Mouse (Mus musculus): ENCODE measurements around the gene Adtrp. TPM values are rescaled to one million over a fixed set of nuclear protein-coding genes. Genes with fewer than 3 reads are reported as not detected.

The Adtrp gene
- total and polyA plus RNA-seq, 3 experiments: 0.64 to 4.2 (median 2.3) TPM

DNA sequence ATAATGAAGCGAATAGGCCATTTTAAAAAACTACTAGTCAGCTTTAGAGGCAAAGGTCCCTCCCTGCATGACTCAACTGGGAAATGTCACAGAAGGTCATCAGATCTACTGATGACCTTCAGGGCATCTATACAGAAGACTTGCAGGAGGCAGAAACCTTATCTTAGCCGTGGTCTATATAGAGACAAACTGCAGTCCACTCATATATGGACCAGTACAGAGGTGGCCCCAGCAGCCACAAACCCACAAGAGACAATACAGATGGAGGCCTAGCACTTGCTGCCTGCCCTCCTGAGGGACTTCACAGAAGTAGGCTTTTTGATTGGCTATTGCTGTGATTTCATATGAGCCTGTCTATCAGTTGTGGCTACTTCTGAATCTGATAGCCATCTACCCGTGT, 85.5 kb downstream of the Adtrp start:
- no peak overlapping the region for H3K9ac ChIP-seq (ENCODE audit: low read depth, low read length)
- intact Hi-C loops (cut with DNase I): no loop called here
- no peaks in the 10 kb centered on the region for H3K27me3 ChIP-seq (ENCODE audit: control insufficient read depth, insufficient read depth, low read length)
- H3K79me2 ChIP-seq (replicated peaks; ENCODE audit: control insufficient read depth, insufficient read depth, low read length): no peaks in the 10 kb centered on the region
- no peak for DNase-seq
- TF ChIP-seq EP300 (IDR thresholded peaks at IDR 0.05; ENCODE audit: insufficient read depth, low read depth, low read length) (no peak), CTCF (IDR thresholded peaks at IDR 0.05) (no peak), POLR2A (IDR thresholded peaks at IDR 0.05; ENCODE audit: insufficient read depth, low read depth, low read length) (no peak)
- no peak overlapping the region for H3K27ac ChIP-seq
- H3K4me3 ChIP-seq: no peak overlapping the region
- H3K36me3 ChIP-seq (ENCODE audit: control insufficient read depth, insufficient read depth, low read length): no peaks in the 10 kb centered on the region
- WGBS: 84% methylated on average over 3 of the region's 3 CpGs
- no peaks in the 10 kb centered on the region for H3K4me1 ChIP-seq (ENCODE audit: control insufficient read depth, insufficient read depth, low read length)

GRCm38 (mm10) chr13:41760484-41760883, 87.0 kb downstream of the Adtrp start:
- Histone ChIP-seq H3K36me3 (ENCODE audit: control insufficient read depth, insufficient read depth, low read length) (no peaks in the 10 kb centered on the region), H3K4me3 (no peak overlapping the region), H3K27ac (no peak overlapping the region; the same call in 1 of the 2 replicates), H3K9ac (ENCODE audit: low read depth, low read length) (no peak overlapping the region), H3K4me1 (ENCODE audit: control insufficient read depth, insufficient read depth, low read length) (no peaks in the 10 kb centered on the region), H3K27me3 (ENCODE audit: control insufficient read depth, insufficient read depth, low read length) (no peaks in the 10 kb centered on the region), H3K79me2 (replicated peaks; ENCODE audit: control insufficient read depth, insufficient read depth, low read length) (no peaks in the 10 kb centered on the region)
- 53% methylated on average over 10 of the region's 10 CpGs for WGBS
- intact Hi-C loops (cut with DNase I): no loop called here
- TF ChIP-seq EP300 (IDR thresholded peaks at IDR 0.05; ENCODE audit: insufficient read depth, low read depth, low read length): 0 out of 2 replicates have a peak, but pooled peaks have one; percentile 13
- TF ChIP-seq POLR2A (IDR thresholded peaks at IDR 0.05; ENCODE audit: insufficient read depth, low read depth, low read length): no peak
- peak; percentile 21 to 61 for DNase-seq

- H3K9ac ChIP-seq (ENCODE audit: low read depth, low read length): no peak overlapping the region
- DNase-seq: no peak
- WGBS: 83% methylated on average over 19 of the region's 19 CpGs
- H3K4me1 ChIP-seq (ENCODE audit: control insufficient read depth, insufficient read depth, low read length): no peaks in the 10 kb centered on the region
- H3K4me3 ChIP-seq: no peak overlapping the region
- H3K36me3 ChIP-seq (ENCODE audit: control insufficient read depth, insufficient read depth, low read length): no peaks in the 10 kb centered on the region
- TF ChIP-seq CTCF (IDR thresholded peaks at IDR 0.05) (no peak), POLR2A (IDR thresholded peaks at IDR 0.05; ENCODE audit: insufficient read depth, low read depth, low read length) (no peak), EP300 (IDR thresholded peaks at IDR 0.05; ENCODE audit: insufficient read depth, low read depth, low read length) (no peak)
- H3K27ac ChIP-seq: no peak overlapping the region
- H3K79me2 ChIP-seq (replicated peaks; ENCODE audit: control insufficient read depth, insufficient read depth, low read length): no peaks in the 10 kb centered on the region
- no peaks in the 10 kb centered on the region for H3K27me3 ChIP-seq (ENCODE audit: control insufficient read depth, insufficient read depth, low read length)
- intact Hi-C loops (cut with DNase I): no loop called here
These were observed 88.7 kb downstream of the Adtrp start for GRCm38 (mm10) chr13:41758550-41759465.

DNA sequence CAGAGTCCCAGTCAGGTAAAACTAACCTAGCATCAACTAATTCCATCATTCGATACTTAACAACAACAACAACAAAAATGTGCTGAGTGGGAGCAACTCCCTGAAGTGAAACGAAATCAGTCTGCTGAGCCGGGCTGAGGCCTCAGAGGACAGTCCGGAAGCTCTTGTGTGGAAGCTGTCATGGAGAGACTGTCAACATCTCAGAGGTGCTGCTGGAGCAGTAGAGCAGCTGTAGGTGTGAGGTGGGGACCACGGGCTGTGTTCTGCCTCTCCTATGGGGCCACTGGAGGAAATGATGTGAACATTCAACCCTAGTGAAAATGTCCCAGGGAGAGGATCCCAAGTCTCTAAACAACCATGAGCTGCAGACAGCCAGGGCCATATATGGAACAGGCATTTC, 94.4 kb downstream of the Adtrp start:
- TF ChIP-seq EP300 (IDR thresholded peaks at IDR 0.05; ENCODE audit: insufficient read depth, low read depth, low read length) (no peak), POLR2A (IDR thresholded peaks at IDR 0.05; ENCODE audit: insufficient read depth, low read depth, low read length) (no peak), CTCF (IDR thresholded peaks at IDR 0.05) (no peak)
- DNase-seq: no peak
- no peak overlapping the region for H3K9ac ChIP-seq (ENCODE audit: low read depth, low read length)
- no peaks in the 10 kb centered on the region for H3K79me2 ChIP-seq (replicated peaks; ENCODE audit: control insufficient read depth, insufficient read depth, low read length)
- no peak overlapping the region for H3K27ac ChIP-seq
- intact Hi-C loops (cut with DNase I): no loop called here
- H3K4me1 ChIP-seq (ENCODE audit: control insufficient read depth, insufficient read depth, low read length): no peaks in the 10 kb centered on the region
- WGBS: 52% methylated on average over 5 of the region's 5 CpGs
- no peak overlapping the region for H3K4me3 ChIP-seq
- H3K27me3 ChIP-seq (ENCODE audit: control insufficient read depth, insufficient read depth, low read length): no peaks in the 10 kb centered on the region
- H3K36me3 ChIP-seq (ENCODE audit: control insufficient read depth, insufficient read depth, low read length): no peaks in the 10 kb centered on the region

- Histone ChIP-seq H3K27ac (no peak overlapping the region), H3K9ac (ENCODE audit: low read depth, low read length) (no peak overlapping the region), H3K4me3 (no peak overlapping the region), H3K27me3 (ENCODE audit: control insufficient read depth, insufficient read depth, low read length) (no peaks in the 10 kb centered on the region), H3K4me1 (ENCODE audit: control insufficient read depth, insufficient read depth, low read length) (no peaks in the 10 kb centered on the region; the same call in 1 of the 2 replicates), H3K36me3 (ENCODE audit: control insufficient read depth, insufficient read depth, low read length) (no peaks in the 10 kb centered on the region), H3K79me2 (replicated peaks; ENCODE audit: control insufficient read depth, insufficient read depth, low read length) (no peaks in the 10 kb centered on the region)
- intact Hi-C loops (cut with DNase I): no loop called here
- 69% methylated on average over 5 of the region's 5 CpGs for WGBS
- no peak for TF ChIP-seq EP300 (IDR thresholded peaks at IDR 0.05; ENCODE audit: insufficient read depth, low read depth, low read length)
- no peak for TF ChIP-seq CTCF (IDR thresholded peaks at IDR 0.05)
- TF ChIP-seq POLR2A (IDR thresholded peaks at IDR 0.05; ENCODE audit: insufficient read depth, low read depth, low read length): no peak
- DNase-seq: no peak
These were observed 97.0 kb downstream of the Adtrp start for GRCm38 (mm10) chr13:41750481-41750880.

DNA sequence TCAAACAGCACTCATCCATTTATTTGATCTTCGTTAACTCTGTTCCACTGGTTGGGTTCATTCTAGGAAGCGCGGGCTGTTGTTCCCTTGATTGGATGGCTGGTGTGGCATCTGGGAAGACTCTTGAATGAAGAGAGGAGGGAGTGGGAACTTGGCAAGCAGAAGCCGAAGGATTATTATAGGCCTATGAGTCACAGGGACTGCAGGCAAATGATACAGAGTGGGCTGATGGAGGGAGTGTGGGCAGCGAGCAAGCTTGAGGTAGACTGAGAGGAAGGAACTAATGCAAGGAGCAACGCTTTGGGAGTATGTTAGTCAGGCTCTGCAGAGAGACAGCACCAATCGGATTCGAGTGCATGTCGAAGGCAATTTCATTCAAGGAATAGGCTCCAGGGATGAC, 98.6 kb downstream of the Adtrp start:
- Histone ChIP-seq H3K27me3 (ENCODE audit: control insufficient read depth, insufficient read depth, low read length) (no peaks in the 10 kb centered on the region), H3K4me1 (ENCODE audit: control insufficient read depth, insufficient read depth, low read length) (no peaks in the 10 kb centered on the region; the same call in 1 of the 2 replicates), H3K36me3 (ENCODE audit: control insufficient read depth, insufficient read depth, low read length) (no peaks in the 10 kb centered on the region), H3K79me2 (replicated peaks; ENCODE audit: control insufficient read depth, insufficient read depth, low read length) (no peaks in the 10 kb centered on the region), H3K4me3 (no peak overlapping the region), H3K9ac (ENCODE audit: low read depth, low read length) (no peak overlapping the region), H3K27ac (peak overlapping the region; percentile 36)
- TF ChIP-seq POLR2A (IDR thresholded peaks at IDR 0.05; ENCODE audit: insufficient read depth, low read depth, low read length) (no peak), CTCF (IDR thresholded peaks at IDR 0.05) (no peak), EP300 (IDR thresholded peaks at IDR 0.05; ENCODE audit: insufficient read depth, low read depth, low read length) (no peak)
- 42% methylated on average over 9 of the region's 9 CpGs for WGBS
- intact Hi-C loops (cut with DNase I): loop anchor here (2.0 kb wide), 1 partner anchor 300 kb away; no protein-coding TSS in a partner anchor
- DNase-seq: peak; percentile 23 to 42
